Mouse (Mus musculus): ENCODE measurements around the gene Tifa. TPM values are rescaled to one million over a fixed set of nuclear protein-coding genes. Genes with fewer than 3 reads are reported as not detected.

The Tifa gene
- polyA plus RNA-seq, 1 experiment from 2014 or later: 2.5 TPM

DNA sequence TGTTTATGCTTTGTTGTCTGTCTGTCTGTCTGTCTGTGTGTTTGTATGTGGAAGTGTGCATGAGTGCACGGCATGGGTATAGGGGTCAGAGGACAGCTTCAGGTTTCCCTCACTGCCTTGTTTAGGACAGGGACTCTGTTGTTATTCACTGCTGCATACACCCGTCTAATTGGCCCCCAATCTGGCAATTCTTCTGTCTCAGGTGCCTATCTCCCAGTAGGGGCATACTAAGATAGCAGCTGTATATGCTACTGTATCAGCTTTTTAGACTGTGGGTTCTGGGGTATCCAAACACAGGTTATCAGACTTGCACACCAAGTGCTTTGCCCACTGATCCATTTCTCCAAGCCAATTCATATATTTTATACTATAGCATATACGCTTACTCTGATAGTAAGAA lies 90.4 kb downstream of the Tifa start:
- Histone ChIP-seq H3K4me3 (ENCODE audit: low read depth, low read length) (no peak overlapping the region), H3K9ac (replicated peaks; ENCODE audit: low read depth, low read length) (no peak overlapping the region), H3K9me3 (ENCODE audit: control insufficient read depth, low read length) (no peaks in the 10 kb centered on the region), H3K4me1 (ENCODE audit: control insufficient read depth, insufficient read depth, low read length) (no peaks in the 10 kb centered on the region), H3K4me2 (ENCODE audit: low read depth, low read length) (no peak overlapping the region), H3K36me3 (ENCODE audit: control insufficient read depth, insufficient read depth, low read length) (no peaks in the 10 kb centered on the region), H3K27ac (ENCODE audit: low read depth, low read length) (no peak overlapping the region), H3K27me3 (ENCODE audit: control insufficient read depth, insufficient read depth, low read length) (no peaks in the 10 kb centered on the region)
- ATAC-seq (ENCODE audit: low read depth): no peak
- 85% methylated on average over 3 of the region's 3 CpGs for WGBS

DNA sequence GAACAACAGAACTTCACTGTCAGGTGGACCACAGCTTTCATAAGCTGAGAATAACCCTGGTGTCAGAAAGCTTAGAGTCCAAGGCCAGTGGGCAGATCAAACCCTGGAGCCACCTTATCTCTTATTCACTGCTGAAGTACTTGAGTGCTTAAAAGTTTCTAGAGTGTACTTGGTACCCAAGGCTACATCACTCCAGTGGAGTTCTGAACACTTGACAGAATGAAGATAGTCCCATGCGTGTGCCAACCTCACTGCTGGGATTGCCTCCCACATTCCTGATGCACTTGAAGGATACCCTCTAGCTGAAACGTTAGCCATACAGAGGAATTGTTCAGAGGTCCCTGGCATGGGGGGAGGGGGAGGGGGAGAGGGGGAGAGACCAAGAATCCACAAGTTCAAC lies 92.1 kb downstream of the Tifa start:
- WGBS: 58% methylated on average over 2 of the region's 2 CpGs
- Histone ChIP-seq H3K4me1 (ENCODE audit: control insufficient read depth, insufficient read depth, low read length) (no peaks in the 10 kb centered on the region), H3K9me3 (ENCODE audit: control insufficient read depth, low read length) (no peaks in the 10 kb centered on the region), H3K27me3 (ENCODE audit: control insufficient read depth, insufficient read depth, low read length) (no peaks in the 10 kb centered on the region), H3K9ac (replicated peaks; ENCODE audit: low read depth, low read length) (no peak overlapping the region), H3K4me3 (ENCODE audit: low read depth, low read length) (no peak overlapping the region), H3K36me3 (ENCODE audit: control insufficient read depth, insufficient read depth, low read length) (no peaks in the 10 kb centered on the region), H3K4me2 (ENCODE audit: low read depth, low read length) (no peak overlapping the region), H3K27ac (ENCODE audit: low read depth, low read length) (no peak overlapping the region)
- no peak for ATAC-seq (ENCODE audit: low read depth)

Other genes with a start within 250 kb of the Tifa start
- gene Larp7, start 236.5 kb upstream of the Tifa start, polyA plus RNA-seq (2014; fragmentation: Nextera tagmentation; extraction: Ambion mirVana): 25.5 and 26.4 TPM in 2 replicates
- gene Zgrf1, start 236.3 kb upstream of the Tifa start, polyA plus RNA-seq (2014; fragmentation: Nextera tagmentation; extraction: Ambion mirVana): 4.1 and 5.1 TPM in 2 replicates
- gene Neurog2, start 156.7 kb upstream of the Tifa start, polyA plus RNA-seq (2014; fragmentation: Nextera tagmentation; extraction: Ambion mirVana): 3.3 and 3.9 TPM in 2 replicates
- gene Alpk1, start 9.3 kb upstream of the Tifa start, polyA plus RNA-seq (2014; fragmentation: Nextera tagmentation; extraction: Ambion mirVana): 0.31 and 0.54 TPM in 2 replicates
- gene Ap1ar, start 47.7 kb downstream of the Tifa start, polyA plus RNA-seq (2014; fragmentation: Nextera tagmentation; extraction: Ambion mirVana): 97.9 and 115 TPM in 2 replicates
- 9.0 and 10.3 TPM in 2 replicates for gene Fam241a, start 106.5 kb downstream of the Tifa start, polyA plus RNA-seq (2014; fragmentation: Nextera tagmentation; extraction: Ambion mirVana)